Mouse (Mus musculus) cerebellum, postnatal 10 days (tissue): ENCODE measurements at regions not wholly inside any gene's neighbourhood (a gene's known extent, or its start where the extent isn't known, plus 50 kb on each side); places are given as distances from the start of the nearest gene placed in this dataset.
A peak's percentile ranks its signal among the peaks of the same experiment; 100 is the strongest.

Source experiments
- DNase-seq, 2 experiments: peaks; one replicate each; pipeline ENCODE4 v3.0.0; 2021; ENCODE audit warnings: mixed read lengths in 2 of 2

- DNase-seq = no peak
Observed at GRCm38 (mm10) chr2:172710641-172711040, 161.2 kb downstream of the Tfap2c start.

- no peak for DNase-seq
Observed at GRCm38 (mm10) chr2:172726701-172727100, 177.3 kb downstream of the Tfap2c start.

- no peak for DNase-seq
Observed at GRCm38 (mm10) chr2:172727576-172727975, 178.2 kb downstream of the Tfap2c start.

- peak; percentile 63 to 68 for DNase-seq
Observed at GRCm38 (mm10) chr2:172728240-172728821, 178.9 kb downstream of the Tfap2c start.

- no peak for DNase-seq
Observed at GRCm38 (mm10) chr2:172729151-172729550, 179.8 kb downstream of the Tfap2c start.

- no peak for DNase-seq
Observed at GRCm38 (mm10) chr2:172729741-172730140, 180.3 kb downstream of the Tfap2c start.

- DNase-seq = peak; percentile 23 to 27
Observed at GRCm38 (mm10) chr2:172731408-172731807, 182.0 kb downstream of the Tfap2c start.

GRCm38 (mm10) chr2:172732453-172733210, 183.2 kb downstream of the Tfap2c start:
- DNase-seq = no peak

GRCm38 (mm10) chr2:172733403-172733995, 184.1 kb downstream of the Tfap2c start:
- no peak for DNase-seq

GRCm38 (mm10) chr2:172735621-172736020, 186.2 kb downstream of the Tfap2c start:
- DNase-seq = no peak

GRCm38 (mm10) chr2:172739041-172739491, 189.7 kb downstream of the Tfap2c start:
- DNase-seq = no peak

GRCm38 (mm10) chr2:172739529-172739928, 190.1 kb downstream of the Tfap2c start:
- DNase-seq = no peak

- DNase-seq = no peak
Observed at GRCm38 (mm10) chr2:172751364-172751763, 188.8 kb downstream of the Bmp7 start.

- no peak for DNase-seq
Observed at GRCm38 (mm10) chr2:172755686-172756471, 184.2 kb downstream of the Bmp7 start.

- DNase-seq = peak; percentile 43 to 56
Observed at GRCm38 (mm10) chr2:172756472-172756860, 183.7 kb downstream of the Bmp7 start.

GRCm38 (mm10) chr2:172758497-172758896, 181.6 kb downstream of the Bmp7 start:
- DNase-seq = peak; percentile 77 to 82

GRCm38 (mm10) chr2:172765260-172765659, 174.9 kb downstream of the Bmp7 start:
- no peak for DNase-seq

- DNase-seq = no peak
Observed at GRCm38 (mm10) chr2:172766403-172766802, 173.7 kb downstream of the Bmp7 start.

GRCm38 (mm10) chr2:172768756-172769155, 171.4 kb downstream of the Bmp7 start:
- DNase-seq = no peak

- DNase-seq = no peak
Observed at GRCm38 (mm10) chr2:172770061-172770460, 170.1 kb downstream of the Bmp7 start.

GRCm38 (mm10) chr2:172770606-172771005, 169.5 kb downstream of the Bmp7 start:
- no peak for DNase-seq

- peak; percentile 88 to 92 for DNase-seq
Observed at GRCm38 (mm10) chr2:172773176-172773575, 166.9 kb downstream of the Bmp7 start.

GRCm38 (mm10) chr2:172776485-172776884, 163.6 kb downstream of the Bmp7 start:
- no peak for DNase-seq
